Mouse (Mus musculus): Measurements from ENCODE around the gene Olfr777. TPM values are rescaled to one million over a fixed set of nuclear protein-coding genes. Genes with fewer than 3 reads are reported as not detected.

Gene Olfr777
- polyA plus RNA-seq, 1 experiment from 2014 or later, result not detected

Other genes with a start within 250 kb of the Olfr777 start
- gene Olfr764-ps1, start 231.6 kb downstream of the Olfr777 start, polyA plus RNA-seq (2014; fragmentation: Nextera tagmentation; extraction: Ambion mirVana), result not detected in 2 replicates
- not detected in 2 replicates for gene Olfr765, start 221.5 kb downstream of the Olfr777 start, polyA plus RNA-seq (2014; fragmentation: Nextera tagmentation; extraction: Ambion mirVana)
- gene Olfr766-ps1, start 202.5 kb downstream of the Olfr777 start, polyA plus RNA-seq (2014; fragmentation: Nextera tagmentation; extraction: Ambion mirVana), result not detected in 2 replicates
- not detected in 2 replicates for gene Olfr767, start 188.6 kb downstream of the Olfr777 start, polyA plus RNA-seq (2014; fragmentation: Nextera tagmentation; extraction: Ambion mirVana)
- gene Olfr768, start 172.1 kb downstream of the Olfr777 start, polyA plus RNA-seq (2014; fragmentation: Nextera tagmentation; extraction: Ambion mirVana), result not detected in 2 replicates
- not detected in 2 replicates for gene Olfr769, start 153.6 kb downstream of the Olfr777 start, polyA plus RNA-seq (2014; fragmentation: Nextera tagmentation; extraction: Ambion mirVana)
- gene Olfr770, start 132.5 kb downstream of the Olfr777 start, polyA plus RNA-seq (2014; fragmentation: Nextera tagmentation; extraction: Ambion mirVana), result not detected in 2 replicates
- not detected in 2 replicates for gene Olfr771, start 106.7 kb downstream of the Olfr777 start, polyA plus RNA-seq (2014; fragmentation: Nextera tagmentation; extraction: Ambion mirVana)
- not detected in 2 replicates for gene Olfr772, start 93.6 kb downstream of the Olfr777 start, polyA plus RNA-seq (2014; fragmentation: Nextera tagmentation; extraction: Ambion mirVana)
- not detected in 2 replicates for gene Olfr773, start 84.1 kb downstream of the Olfr777 start, polyA plus RNA-seq (2014; fragmentation: Nextera tagmentation; extraction: Ambion mirVana)
- not detected in 2 replicates for gene Olfr774, start 35.3 kb downstream of the Olfr777 start, polyA plus RNA-seq (2014; fragmentation: Nextera tagmentation; extraction: Ambion mirVana)
- gene Olfr775, start 23.1 kb downstream of the Olfr777 start, polyA plus RNA-seq (2014; fragmentation: Nextera tagmentation; extraction: Ambion mirVana), result not detected in 2 replicates
- gene Olfr776, start 12.4 kb downstream of the Olfr777 start, polyA plus RNA-seq (2014; fragmentation: Nextera tagmentation; extraction: Ambion mirVana), result not detected in 2 replicates
- not detected in 2 replicates for gene Olfr780, start 46.6 kb upstream of the Olfr777 start, polyA plus RNA-seq (2014; fragmentation: Nextera tagmentation; extraction: Ambion mirVana)
- not detected in 2 replicates for gene Olfr781, start 57.4 kb upstream of the Olfr777 start, polyA plus RNA-seq (2014; fragmentation: Nextera tagmentation; extraction: Ambion mirVana)
- not detected in 2 replicates for gene Olfr782, start 77.4 kb upstream of the Olfr777 start, polyA plus RNA-seq (2014; fragmentation: Nextera tagmentation; extraction: Ambion mirVana)
- gene Olfr784, start 112.6 kb upstream of the Olfr777 start, polyA plus RNA-seq (2014; fragmentation: Nextera tagmentation; extraction: Ambion mirVana), result not detected in 2 replicates
- gene Olfr785, start 133.9 kb upstream of the Olfr777 start, polyA plus RNA-seq (2014; fragmentation: Nextera tagmentation; extraction: Ambion mirVana), result not detected in 2 replicates
- not detected in 2 replicates for gene Olfr786, start 155.8 kb upstream of the Olfr777 start, polyA plus RNA-seq (2014; fragmentation: Nextera tagmentation; extraction: Ambion mirVana)
- gene Olfr787, start 190.4 kb upstream of the Olfr777 start, polyA plus RNA-seq (2014; fragmentation: Nextera tagmentation; extraction: Ambion mirVana), result not detected in 2 replicates
- not detected in 2 replicates for gene Olfr788, start 199.5 kb upstream of the Olfr777 start, polyA plus RNA-seq (2014; fragmentation: Nextera tagmentation; extraction: Ambion mirVana)
- not detected in 2 replicates for gene Olfr789, start 213.3 kb upstream of the Olfr777 start, polyA plus RNA-seq (2014; fragmentation: Nextera tagmentation; extraction: Ambion mirVana)
- gene Olfr790, start 227.0 kb upstream of the Olfr777 start, polyA plus RNA-seq (2014; fragmentation: Nextera tagmentation; extraction: Ambion mirVana), result not detected in 2 replicates